Mouse (Mus musculus) hindbrain, embryonic 12.5 days (tissue): ENCODE measurements around the gene Inpp5a. TPM values are rescaled to one million over a fixed set of nuclear protein-coding genes. Genes with fewer than 3 reads are reported as not detected.
A peak's percentile ranks its signal among the peaks of the same experiment; 100 is the strongest.

Experiments
- ATAC-seq: fragments of 200-750 bp; cut with Nextera tagmentation; 2 replicates; pipeline ENCODE4 v1.8.0; 2017; ENCODE audit warnings: moderate TSS enrichment; ENCODE audit not compliant: low FRiP score
- H3K27ac ChIP-seq: fragments of 300-500 bp; sonication (generic); 2 replicates; pipeline ENCODE4 v1.5.1; 2016; ENCODE audit warnings: mild to moderate bottlenecking
- H3K27me3 ChIP-seq: fragments of 300-500 bp; sonication (generic); 2 replicates; pipeline ENCODE4 v1.6.1; 2016; ENCODE audit warnings: mild to moderate bottlenecking
- H3K36me3 ChIP-seq: fragments of 300-500 bp; sonication (generic); 2 replicates; pipeline ENCODE4 v1.6.1; 2016; ENCODE audit warnings: mild to moderate bottlenecking
- H3K4me1 ChIP-seq: fragments of 300-500 bp; sonication (generic); 2 replicates; pipeline ENCODE4 v1.6.1; 2016
- H3K4me2 ChIP-seq: fragments of 300-500 bp; sonication (generic); replicated peaks from 2 replicates; pipeline ENCODE4 v1.6.1; 2016; ENCODE audit warnings: mild to moderate bottlenecking
- H3K4me3 ChIP-seq: fragments of 300-500 bp; sonication (generic); 2 replicates; pipeline ENCODE4 v1.5.1; 2016; ENCODE audit warnings: mild to moderate bottlenecking
- H3K9ac ChIP-seq: fragments of 300-500 bp; sonication (generic); 2 replicates; pipeline ENCODE4 v1.6.1; 2016; ENCODE audit warnings: mild to moderate bottlenecking, moderate library complexity
- H3K9me3 ChIP-seq: fragments of 300-500 bp; sonication (generic); replicated peaks from 2 replicates; pipeline ENCODE4 v1.6.1; 2016; ENCODE audit warnings: mild to moderate bottlenecking
- WGBS: fragments of 180-500 bp; shearing (Covaris S2); methylation state at CpG from one replicate; pipeline ENCODE4 v1.1.7; 2016; 5-methylcytosine and 5-hydroxymethylcytosine counted together
- polyA plus RNA-seq: library from polyadenylated mRNA; unstranded; fragments of >200 nt; fragmentation: Nextera tagmentation; extraction: Ambion mirVana; gene quantifications from 2 replicates; pipeline ENCODE4 v1.2.1, GENCODE M21; 2016

The Inpp5a gene
- polyA plus RNA-seq, 1 experiment from 2014 or later = 26.4 TPM

DNA sequence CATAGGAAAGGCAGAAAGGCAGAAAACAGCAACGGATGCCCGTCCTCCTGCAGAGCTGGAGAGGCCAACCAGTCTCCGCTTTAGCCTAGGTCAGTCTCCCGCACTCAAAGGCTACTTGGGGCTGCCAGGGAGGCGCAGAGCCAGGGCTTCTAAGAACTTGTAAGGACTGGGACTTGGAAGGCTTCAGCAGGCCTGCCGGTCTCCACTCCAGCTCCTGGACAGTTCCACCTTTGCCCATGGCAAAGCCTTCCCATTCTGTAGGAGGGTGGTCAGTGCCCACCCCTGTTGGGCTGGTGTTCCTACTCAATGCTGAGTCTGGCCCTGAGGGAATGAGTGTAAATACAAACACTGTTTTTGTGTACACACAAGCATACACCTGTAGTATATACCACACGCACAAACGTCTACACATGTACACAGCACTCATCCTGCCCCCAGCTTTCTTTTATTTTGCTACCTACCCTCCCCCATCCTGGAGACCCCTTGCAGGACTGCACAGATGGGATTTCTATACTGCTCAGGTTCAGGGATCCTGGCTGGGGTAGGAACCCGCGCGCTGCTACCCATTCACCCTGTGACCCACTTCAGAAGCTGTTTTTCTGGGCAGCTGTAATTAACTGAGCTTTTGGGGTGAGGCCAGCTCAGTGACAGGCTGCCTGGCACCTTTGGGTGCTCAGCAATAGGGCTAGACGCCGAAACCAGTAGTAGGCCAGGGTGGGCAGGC is 25.5 kb upstream of the Inpp5a start:
- peak overlapping the region; percentile 67 for H3K27ac ChIP-seq
- ATAC-seq = peak; percentile 65
- 52% methylated on average over 13 of the region's 13 CpGs for WGBS
- no peaks in the 10 kb centered on the region for H3K9me3 ChIP-seq
- 0 out of 2 replicates have a peak overlapping the region, but pooled peaks have one; percentile 21 for H3K4me2 ChIP-seq
- H3K9ac ChIP-seq = no peak overlapping the region
- H3K4me3 ChIP-seq = no peak overlapping the region
- peaks cover 27% of the 10 kb centered on the region for H3K4me1 ChIP-seq
- H3K27me3 ChIP-seq = no peaks in the 10 kb centered on the region
- no peaks in the 10 kb centered on the region for H3K36me3 ChIP-seq

DNA sequence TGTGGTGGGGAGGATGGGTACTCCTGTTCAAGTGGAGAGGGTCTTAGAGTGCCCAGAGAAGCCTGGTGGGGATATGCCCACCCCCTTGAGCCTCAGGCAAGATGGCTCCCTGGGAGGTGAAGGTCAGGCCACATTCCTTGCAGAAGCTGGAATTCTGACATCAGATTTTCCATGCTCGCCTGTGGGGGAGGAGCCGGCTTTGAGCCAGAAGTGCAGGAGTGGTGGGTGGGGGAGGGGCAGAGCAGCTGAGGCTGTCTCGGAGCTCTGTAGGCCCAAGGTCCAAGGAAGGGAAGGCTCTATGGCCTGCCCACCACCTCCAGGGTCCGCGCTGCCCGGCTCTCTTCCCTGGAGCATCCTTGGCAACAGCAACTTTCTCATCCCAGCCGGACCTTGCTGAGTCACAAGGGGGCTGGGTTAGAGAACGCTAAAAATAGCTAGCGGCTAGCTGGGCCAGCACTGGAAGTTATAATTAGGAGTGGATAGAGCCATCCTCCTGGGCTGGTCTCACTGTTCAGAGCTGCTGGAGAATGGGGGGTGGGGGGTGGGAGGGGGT is 24.8 kb upstream of the Inpp5a start:
- Histone ChIP-seq H3K9me3 (no peaks in the 10 kb centered on the region), H3K36me3 (no peaks in the 10 kb centered on the region), H3K27me3 (no peaks in the 10 kb centered on the region), H3K4me2 (peak overlapping the region; percentile 21), H3K4me3 (no peak overlapping the region), H3K4me1 (peaks cover 27% of the 10 kb centered on the region), H3K9ac (no peak overlapping the region), H3K27ac (peak overlapping the region; percentile 67)
- WGBS = 5% methylated on average over 9 of the region's 9 CpGs
- ATAC-seq = peak; percentile 55

DNA sequence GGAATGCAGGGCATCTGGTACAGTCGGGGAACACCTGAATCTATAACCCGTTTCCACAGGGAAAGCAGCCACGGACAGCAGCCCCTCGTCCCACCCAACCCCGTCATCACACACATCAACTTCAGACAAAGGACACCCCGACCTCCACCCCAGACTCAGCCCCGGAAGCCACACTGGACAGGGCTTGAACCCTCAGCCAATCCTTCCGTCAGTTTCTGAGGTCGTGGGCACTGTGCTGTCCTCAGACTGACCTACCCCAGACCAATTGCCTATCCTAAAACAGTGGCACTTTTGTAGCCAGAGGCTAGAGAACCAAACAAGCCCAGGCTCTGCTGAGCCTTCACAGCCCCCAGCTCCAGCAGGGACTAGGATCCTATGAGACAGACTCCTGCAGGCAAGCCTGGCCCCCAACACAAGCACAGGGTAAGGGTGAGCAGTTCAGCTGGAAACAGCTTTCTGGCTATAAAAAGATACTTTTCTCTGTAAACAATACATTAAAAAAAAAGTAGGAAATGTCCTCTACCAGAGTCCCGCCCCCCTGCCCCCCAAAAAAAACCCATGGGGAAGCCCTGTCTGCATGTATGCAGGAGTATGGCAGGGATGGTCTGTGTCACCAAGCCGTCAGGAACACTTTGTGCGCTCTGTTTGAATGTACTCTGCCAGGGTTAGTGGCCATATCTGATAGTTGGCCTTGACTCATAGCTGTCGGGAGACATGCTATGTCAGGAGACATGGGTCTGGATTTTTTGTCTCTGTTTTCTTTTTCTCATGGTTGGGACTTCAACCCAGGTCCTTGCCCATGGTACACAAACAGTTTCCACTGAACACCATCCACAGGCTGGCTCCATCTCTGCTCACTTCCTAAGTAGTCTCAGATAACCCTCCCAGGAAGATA is 23.7 kb upstream of the Inpp5a start:
- Histone ChIP-seq H3K4me2 (no peak overlapping the region), H3K4me3 (no peak overlapping the region), H3K36me3 (no peaks in the 10 kb centered on the region), H3K4me1 (peaks cover 27% of the 10 kb centered on the region), H3K27me3 (no peaks in the 10 kb centered on the region), H3K9me3 (no peaks in the 10 kb centered on the region), H3K27ac (no peak overlapping the region; the same call in 1 of the 2 replicates), H3K9ac (no peak overlapping the region)
- no peak for ATAC-seq
- 81% methylated on average over 13 of the region's 13 CpGs for WGBS

DNA sequence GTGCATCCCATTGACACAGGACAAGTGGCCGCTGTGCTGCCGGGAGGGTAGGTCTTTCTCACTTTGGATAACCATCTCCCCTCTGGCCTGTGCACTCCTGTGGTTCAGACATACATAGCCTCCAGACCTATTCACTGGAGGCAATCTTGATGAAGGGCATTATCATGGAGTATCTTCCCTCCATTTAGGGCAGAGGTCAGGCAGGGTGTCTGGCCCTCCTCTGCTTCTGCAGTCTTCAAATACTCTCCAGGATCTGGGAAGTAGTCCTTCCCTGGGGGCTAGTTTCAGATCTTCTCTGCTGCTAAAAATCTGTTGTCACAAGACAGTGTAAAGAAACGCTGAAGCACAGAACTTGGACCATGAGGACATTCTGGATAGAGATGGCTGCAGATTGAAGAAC is 22.8 kb upstream of the Inpp5a start:
- H3K27ac ChIP-seq = no peak overlapping the region
- no peak for ATAC-seq
- 95% methylated on average over 3 of the region's 3 CpGs for WGBS
- H3K36me3 ChIP-seq = no peaks in the 10 kb centered on the region
- H3K9ac ChIP-seq = no peak overlapping the region
- no peaks in the 10 kb centered on the region; the same call in 1 of the 2 replicates for H3K27me3 ChIP-seq
- peaks cover 27% of the 10 kb centered on the region for H3K4me1 ChIP-seq
- no peaks in the 10 kb centered on the region for H3K9me3 ChIP-seq
- no peak overlapping the region for H3K4me3 ChIP-seq
- H3K4me2 ChIP-seq = no peak overlapping the region

DNA sequence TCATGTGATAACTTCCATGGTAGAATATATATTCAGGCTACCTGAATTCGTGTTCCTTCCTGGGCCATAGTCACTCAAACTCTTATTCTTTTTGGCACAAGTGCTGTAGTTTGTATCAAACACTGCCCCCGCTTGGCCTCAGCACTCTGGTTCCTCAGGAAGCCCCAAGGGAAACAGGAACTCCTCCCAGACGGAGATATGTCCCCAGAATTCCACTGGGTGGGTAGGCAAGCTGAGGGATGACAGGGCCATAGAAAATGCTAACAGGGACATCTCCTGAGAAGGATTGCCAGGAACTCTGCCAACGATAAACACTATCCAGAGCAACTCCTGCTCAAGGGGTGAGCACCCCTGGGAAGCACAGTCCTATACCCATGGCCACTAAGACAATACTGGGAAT is 22.4 kb upstream of the Inpp5a start:
- no peaks in the 10 kb centered on the region for H3K9me3 ChIP-seq
- H3K4me3 ChIP-seq = no peak overlapping the region
- H3K4me1 ChIP-seq = peaks cover 27% of the 10 kb centered on the region
- no peaks in the 10 kb centered on the region; the same call in 1 of the 2 replicates for H3K27me3 ChIP-seq
- H3K36me3 ChIP-seq = no peaks in the 10 kb centered on the region
- no peak overlapping the region for H3K4me2 ChIP-seq
- no peak overlapping the region for H3K27ac ChIP-seq
- H3K9ac ChIP-seq = no peak overlapping the region
- WGBS = 72% methylated on average over 4 of the region's 4 CpGs
- ATAC-seq = no peak

DNA sequence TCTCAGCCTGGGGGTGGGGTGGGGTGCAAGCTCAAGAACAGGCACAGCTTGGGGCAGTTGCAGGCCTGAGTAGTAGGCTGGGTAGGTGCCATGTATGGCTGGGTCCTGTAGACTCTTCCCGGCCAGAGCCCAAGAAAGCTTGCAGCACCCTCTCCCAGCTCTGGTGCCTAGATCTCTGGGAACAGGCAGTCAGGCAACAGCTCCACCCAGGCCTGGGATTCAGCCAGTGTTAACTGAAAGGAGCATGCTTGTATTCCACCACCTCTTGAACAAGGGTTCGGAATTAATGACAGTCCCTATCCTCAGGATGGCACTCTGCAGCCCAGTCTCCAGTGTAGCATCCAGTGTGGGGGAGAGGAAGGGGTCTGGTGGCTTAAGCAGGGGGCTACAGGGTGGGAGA is 20.7 kb upstream of the Inpp5a start:
- Histone ChIP-seq H3K9me3 (no peaks in the 10 kb centered on the region), H3K36me3 (no peaks in the 10 kb centered on the region), H3K27me3 (no peaks in the 10 kb centered on the region; the same call in none of the 2 replicates), H3K4me1 (peaks cover 18% of the 10 kb centered on the region), H3K9ac (no peak overlapping the region), H3K4me3 (no peak overlapping the region), H3K4me2 (no peak overlapping the region), H3K27ac (no peak overlapping the region)
- 85% methylated on average over 2 of the region's 2 CpGs for WGBS
- ATAC-seq = no peak

DNA sequence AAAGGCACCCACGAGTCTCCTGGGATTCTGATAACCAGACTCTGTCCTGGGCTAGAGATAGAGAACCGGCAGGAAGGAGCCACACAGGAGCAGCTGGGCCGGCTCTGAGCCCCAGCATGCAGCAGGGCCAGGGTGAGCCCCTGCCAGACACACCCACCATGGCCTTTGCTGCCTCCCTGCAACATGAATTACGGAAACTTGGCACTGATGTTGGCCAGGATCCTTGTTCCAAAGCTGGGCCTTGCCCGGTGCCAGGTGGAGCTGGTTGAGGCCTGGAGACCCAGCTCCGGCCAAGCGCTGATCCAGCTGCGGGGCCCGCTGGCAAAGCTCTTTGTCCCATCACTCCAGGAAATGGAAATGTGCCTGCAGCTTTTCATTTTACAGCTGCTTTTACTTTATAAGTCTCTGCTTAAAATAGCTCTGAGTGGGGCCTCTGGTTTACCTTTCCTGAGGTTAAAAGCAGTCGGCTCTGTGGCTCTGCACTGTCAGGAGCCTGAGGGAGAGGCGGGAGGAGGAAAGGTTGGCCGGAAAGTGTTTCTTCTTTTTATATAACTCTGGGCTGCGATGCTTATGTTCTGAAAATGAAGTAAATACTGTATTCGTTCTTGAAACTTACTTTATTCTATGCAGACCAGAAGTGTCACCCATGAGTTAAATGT is 20.1 kb upstream of the Inpp5a start:
- no peak overlapping the region for H3K4me3 ChIP-seq

DNA sequence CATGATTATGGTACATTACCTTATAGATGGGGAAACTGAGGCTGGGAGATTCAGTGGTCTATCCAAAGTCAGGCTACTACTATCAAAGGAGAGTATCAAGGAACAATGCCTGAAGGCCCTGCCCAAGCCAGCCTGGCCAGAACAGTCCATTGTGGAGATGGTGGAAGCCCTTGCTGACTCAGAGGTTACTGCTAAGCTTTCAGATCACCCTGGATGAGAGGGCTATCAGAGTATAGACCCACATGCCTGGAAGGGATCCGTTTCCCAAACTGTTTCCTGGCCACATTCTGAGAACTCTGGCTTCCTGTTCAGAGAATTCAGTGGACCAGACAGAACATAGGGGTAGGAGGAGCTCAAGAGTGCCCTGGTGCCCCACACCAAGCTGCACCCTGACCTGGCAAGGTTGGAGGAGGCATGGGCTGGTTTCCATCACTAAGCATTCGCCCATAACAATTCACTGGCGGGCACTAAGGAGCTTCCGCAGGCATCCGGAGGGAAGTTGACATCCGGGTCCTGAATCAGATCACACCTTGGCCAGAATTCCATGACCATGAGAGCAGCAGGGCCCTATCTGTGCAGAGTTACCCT is 19.3 kb upstream of the Inpp5a start:
- Histone ChIP-seq H3K4me3 (no peak overlapping the region), H3K27ac (no peak overlapping the region), H3K4me2 (no peak overlapping the region), H3K27me3 (no peaks in the 10 kb centered on the region; the same call in none of the 2 replicates), H3K36me3 (no peaks in the 10 kb centered on the region), H3K4me1 (peaks cover 4% of the 10 kb centered on the region), H3K9ac (no peak overlapping the region), H3K9me3 (no peaks in the 10 kb centered on the region)
- WGBS = 90% methylated on average over 6 of the region's 6 CpGs
- no peak for ATAC-seq

More for the DNA sequence above, 20.1 kb upstream of the Inpp5a start:
- Histone ChIP-seq H3K36me3 (no peaks in the 10 kb centered on the region), H3K4me2 (no peak overlapping the region), H3K9me3 (no peaks in the 10 kb centered on the region), H3K27ac (no peak overlapping the region), H3K4me1 (peaks cover 12% of the 10 kb centered on the region), H3K27me3 (no peaks in the 10 kb centered on the region; the same call in none of the 2 replicates), H3K9ac (no peak overlapping the region)
- 65% methylated on average over 14 of the region's 14 CpGs for WGBS
- ATAC-seq = no peak

DNA sequence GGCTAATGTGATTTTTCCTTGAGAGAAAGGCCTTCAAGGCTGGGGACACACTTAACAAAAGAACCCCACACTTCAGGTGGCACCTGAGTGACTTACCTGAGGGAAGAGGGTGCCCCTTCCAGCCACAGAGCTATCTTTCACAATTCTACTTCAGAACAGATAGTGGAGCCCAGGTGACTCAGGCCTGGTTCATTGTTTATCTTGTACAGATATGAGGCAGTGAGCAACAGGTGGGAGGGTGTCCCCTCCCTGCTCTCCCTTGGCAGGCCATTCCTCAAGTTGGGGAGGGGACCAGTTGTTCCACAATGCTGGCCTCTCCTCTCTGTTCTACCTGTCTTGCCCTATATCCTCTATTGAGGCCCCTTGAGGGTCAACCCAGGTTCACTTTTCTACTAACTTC is 17.5 kb upstream of the Inpp5a start:
- no peak overlapping the region for H3K9ac ChIP-seq
- no peaks in the 10 kb centered on the region for H3K9me3 ChIP-seq
- no peaks in the 10 kb centered on the region for H3K36me3 ChIP-seq
- H3K4me2 ChIP-seq = no peak overlapping the region
- no peaks in the 10 kb centered on the region; the same call in none of the 2 replicates for H3K27me3 ChIP-seq
- no peaks in the 10 kb centered on the region for H3K4me1 ChIP-seq
- no peak overlapping the region for H3K4me3 ChIP-seq
- ATAC-seq = no peak
- H3K27ac ChIP-seq = no peak overlapping the region

DNA sequence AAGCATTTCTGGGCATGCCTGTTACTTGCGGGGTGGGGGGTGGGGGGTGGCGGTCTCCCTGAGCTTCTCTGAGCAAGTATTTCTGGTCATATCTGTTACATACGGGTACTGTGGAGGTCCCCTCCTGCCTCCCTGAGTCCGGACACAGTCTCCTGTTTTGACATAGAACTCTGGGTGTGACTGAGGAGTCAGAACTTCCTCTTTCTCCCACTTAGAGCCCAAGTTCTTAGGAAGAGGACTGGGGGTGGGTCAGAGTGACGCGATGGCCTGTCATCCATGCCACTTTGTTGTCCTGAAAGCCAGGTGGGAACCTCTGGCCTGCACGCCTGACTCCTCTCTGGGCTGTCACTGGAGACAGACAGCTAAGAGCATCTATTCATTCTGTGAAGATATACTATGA is 11.5 kb upstream of the Inpp5a start:
- Histone ChIP-seq H3K4me1 (no peaks in the 10 kb centered on the region), H3K4me3 (no peak overlapping the region), H3K9ac (no peak overlapping the region), H3K36me3 (no peaks in the 10 kb centered on the region), H3K27me3 (no peaks in the 10 kb centered on the region; the same call in 1 of the 2 replicates), H3K9me3 (no peaks in the 10 kb centered on the region), H3K27ac (no peak overlapping the region), H3K4me2 (no peak overlapping the region)
- 83% methylated on average over 7 of the region's 7 CpGs for WGBS
- no peak for ATAC-seq

DNA sequence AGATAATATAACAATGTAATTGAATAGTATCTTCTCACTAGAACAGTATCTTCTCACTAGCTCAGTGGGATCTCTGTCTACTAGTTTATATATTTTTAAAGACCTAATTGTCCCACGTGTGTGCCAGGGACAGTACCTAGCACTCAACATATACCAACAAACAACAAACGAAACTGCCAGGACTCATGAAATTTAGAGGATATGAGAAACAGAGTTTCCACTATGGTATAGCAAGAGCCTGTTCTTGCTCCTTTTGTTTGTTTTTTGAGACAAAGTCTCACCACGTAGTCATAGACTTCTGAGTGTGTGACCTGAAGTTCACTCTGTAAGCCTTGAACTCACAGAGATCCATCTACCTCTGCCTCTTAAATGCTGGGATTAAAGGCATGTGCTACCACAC is 10.6 kb upstream of the Inpp5a start:
- H3K4me3 ChIP-seq = no peak overlapping the region
- no peaks in the 10 kb centered on the region for H3K36me3 ChIP-seq
- H3K9me3 ChIP-seq = no peaks in the 10 kb centered on the region
- H3K9ac ChIP-seq = no peak overlapping the region
- no peak overlapping the region for H3K27ac ChIP-seq
- 87% methylated on average over 3 of the region's 3 CpGs for WGBS
- no peaks in the 10 kb centered on the region for H3K27me3 ChIP-seq
- H3K4me1 ChIP-seq = no peaks in the 10 kb centered on the region
- ATAC-seq = no peak
- H3K4me2 ChIP-seq = no peak overlapping the region

DNA sequence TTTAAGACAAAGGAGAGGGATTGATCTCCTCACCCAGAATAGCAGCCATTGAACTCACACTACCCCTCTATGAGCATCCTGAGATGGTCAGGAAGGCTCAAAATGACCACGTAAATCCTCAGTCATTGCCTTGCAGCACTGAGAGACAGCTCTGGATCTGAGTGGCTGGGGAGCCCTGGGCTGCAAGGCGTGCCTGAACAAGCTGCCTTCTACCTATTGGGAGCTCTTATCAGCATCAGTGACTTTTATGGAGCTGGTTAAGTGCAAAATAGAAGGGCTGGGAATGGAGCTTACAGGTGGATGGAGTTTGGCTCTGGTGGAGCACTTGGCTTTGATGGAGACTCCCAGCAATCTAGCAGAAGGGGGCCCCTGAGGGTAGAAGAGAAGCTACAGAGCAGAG is 9.2 kb upstream of the Inpp5a start:
- H3K27me3 ChIP-seq = no peaks in the 10 kb centered on the region
- no peaks in the 10 kb centered on the region for H3K9me3 ChIP-seq
- H3K4me1 ChIP-seq = no peaks in the 10 kb centered on the region
- no peak for ATAC-seq
- no peak overlapping the region for H3K4me3 ChIP-seq
- 81% methylated on average over 2 of the region's 2 CpGs for WGBS
- H3K36me3 ChIP-seq = no peaks in the 10 kb centered on the region
- H3K4me2 ChIP-seq = no peak overlapping the region
- H3K9ac ChIP-seq = no peak overlapping the region
- no peak overlapping the region for H3K27ac ChIP-seq
